Mouse (Mus musculus) lung, adult 2 months (tissue): ENCODE measurements at regions not wholly inside any gene's neighbourhood (a gene's known extent, or its start where the extent isn't known, plus 50 kb on each side); places are given as distances from the start of the nearest gene placed in this dataset.

Experiments
- CTCF ChIP-seq: fragments of 200-500 bp; IDR thresholded peaks from 2 replicates; pipeline ENCODE4 v1.5.1; 2011; ENCODE audit warnings: mild to moderate bottlenecking, low read length, control low read depth; ENCODE audit not compliant: insufficient read depth
- POLR2A ChIP-seq: fragments of 200-500 bp; IDR thresholded peaks from 2 replicates; pipeline ENCODE4 v1.6.1; 2011; ENCODE audit warnings: low read depth, mild to moderate bottlenecking, control low read depth, low read length, borderline replicate concordance; ENCODE audit errors: extremely low read depth

DNA sequence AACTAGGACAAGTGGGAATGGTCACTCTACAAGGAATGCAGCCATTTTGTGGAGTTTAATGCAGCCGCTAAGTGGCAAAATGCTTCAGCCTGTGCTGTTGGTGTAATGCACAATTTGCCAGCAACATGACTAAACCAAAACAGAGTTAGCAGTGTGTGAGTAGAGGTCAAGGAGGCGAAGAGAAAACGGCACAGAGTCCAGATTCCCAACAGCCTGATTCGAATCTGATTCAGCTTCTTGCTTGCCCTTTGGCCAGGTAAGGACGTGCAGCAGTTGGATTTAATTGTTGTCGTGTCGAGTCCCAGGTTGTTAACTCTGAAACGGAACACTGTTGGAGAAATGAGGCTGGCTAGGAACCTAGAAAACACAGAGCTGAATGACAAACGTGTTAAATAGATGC lies 518.1 kb upstream of the Mon1b start:
- TF ChIP-seq POLR2A (no peak), CTCF (no peak)
